Mouse (Mus musculus) forebrain, postnatal 0 days (tissue): Measurements from ENCODE around the gene Hps4. TPM values are rescaled to one million over a fixed set of nuclear protein-coding genes. Genes with fewer than 3 reads are reported as not detected.

Source experiments
- ATAC-seq: fragments of 200-750 bp; cut with Nextera tagmentation; 2 replicates; pipeline ENCODE4 v1.8.0; 2017; ENCODE audit warnings: mild to moderate bottlenecking, moderate library complexity
- DNase-seq: peaks from one replicate; pipeline ENCODE4 v3.0.0-alpha.2; 2015
- H3K27ac ChIP-seq: fragments of 300-500 bp; sonication (generic); 2 replicates; pipeline ENCODE4 v1.5.1; 2014; ENCODE audit warnings: low read depth, mild to moderate bottlenecking, antibody characterized with exemption, low read length, moderate library complexity, mixed read lengths
- H3K27me3 ChIP-seq: fragments of 300-500 bp; sonication (generic); 2 replicates; pipeline ENCODE4 v1.6.1; 2014; ENCODE audit warnings: mild to moderate bottlenecking, low read length, mixed read lengths; ENCODE audit not compliant: insufficient read depth
- H3K36me3 ChIP-seq: fragments of 300-500 bp; sonication (generic); 2 replicates; pipeline ENCODE4 v1.6.1; 2014; ENCODE audit warnings: mild to moderate bottlenecking, moderate library complexity; ENCODE audit not compliant: insufficient read depth
- H3K4me1 ChIP-seq: fragments of 300-500 bp; sonication (generic); 2 replicates; pipeline ENCODE4 v1.6.1; 2014; ENCODE audit warnings: antibody characterized with exemption; ENCODE audit not compliant: insufficient read depth
- H3K4me2 ChIP-seq: fragments of 300-500 bp; sonication (generic); 2 replicates; pipeline ENCODE4 v1.6.1; 2014; ENCODE audit warnings: low read depth, mild to moderate bottlenecking, moderate library complexity
- H3K4me3 ChIP-seq: fragments of 300-500 bp; sonication (generic); 2 replicates; pipeline ENCODE4 v1.5.1; 2014; ENCODE audit warnings: low read depth, low read length, mixed read lengths
- H3K9ac ChIP-seq: fragments of 300-500 bp; sonication (generic); 2 replicates; pipeline ENCODE4 v1.6.1; 2014; ENCODE audit warnings: mild to moderate bottlenecking
- H3K9me3 ChIP-seq: fragments of 300-500 bp; sonication (generic); 2 replicates; pipeline ENCODE4 v1.6.1; 2016; ENCODE audit warnings: low read length
- CTCF ChIP-seq: sonication (generic); IDR thresholded peaks from 2 replicates; pipeline ENCODE4 v1.5.1; 2016; ENCODE audit warnings: antibody characterized with exemption, control low read depth, low read depth
- WGBS: fragments of 180-500 bp; shearing (Covaris S2); extraction: QIAGEN DNeasy Blood & Tissue Kit; methylation state at CpG from one replicate; pipeline ENCODE4 v1.1.7; 2014; 5-methylcytosine and 5-hydroxymethylcytosine counted together
- polyA plus RNA-seq: library from polyadenylated mRNA; unstranded; fragments of >200 nt; fragmentation: Nextera tagmentation; extraction: Ambion mirVana; gene quantifications from 2 replicates; pipeline ENCODE4 v1.2.1, GENCODE M21; 2015
- total RNA-seq: library from RNA; depleted of rRNA; stranded (reverse); fragments of >200 nt; gene quantifications from 2 replicates; pipeline ENCODE4 v1.2.3, GENCODE M21; 2014

The Hps4 gene
- total and polyA plus RNA-seq, 2 experiments from 2014 or later, result 25.4 to 26.5 TPM

DNA sequence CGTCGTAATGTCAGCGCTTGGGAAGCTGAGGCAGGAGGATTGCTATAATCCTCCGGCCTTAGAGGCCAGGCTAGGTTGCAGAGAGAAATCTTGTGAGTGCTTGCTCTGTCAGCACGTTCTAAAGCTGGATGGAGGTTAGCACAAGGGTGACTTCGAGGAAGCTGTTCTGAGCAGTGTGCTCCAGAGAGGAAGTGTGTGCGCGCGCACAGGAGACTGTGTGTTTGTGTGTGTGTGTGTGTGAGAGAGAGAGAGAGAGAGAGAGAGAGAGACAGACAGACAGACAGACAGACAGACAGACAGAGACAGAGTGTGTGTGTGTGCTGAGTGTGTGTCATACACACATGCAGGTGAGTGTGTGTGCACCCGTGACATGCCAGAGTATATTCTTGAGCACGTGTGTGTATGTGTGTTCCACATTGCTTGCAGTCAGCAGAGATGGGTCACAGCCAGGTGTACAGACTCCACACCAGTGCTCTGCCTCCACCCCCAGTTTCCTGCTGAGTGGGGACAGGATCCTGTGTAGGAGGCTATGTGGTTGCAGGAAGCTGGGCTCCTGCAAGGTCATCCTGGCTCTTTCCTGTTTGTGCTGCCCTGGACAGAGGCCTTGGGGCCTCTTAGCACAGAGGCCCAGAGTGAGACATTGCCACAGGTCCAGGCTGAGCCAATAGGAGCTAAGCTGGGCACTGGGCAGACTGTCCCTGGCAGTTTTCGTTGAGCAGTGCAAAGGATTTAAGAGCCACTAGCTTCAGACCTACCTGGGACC lies 44.5 kb upstream of the Hps4 start:
- no peak overlapping the region for H3K9ac ChIP-seq
- no peaks in the 10 kb centered on the region for H3K9me3 ChIP-seq
- ATAC-seq (no peak), DNase-seq (no peak)
- H3K4me1 ChIP-seq, result no peaks in the 10 kb centered on the region
- no peak overlapping the region for H3K4me3 ChIP-seq
- no peak overlapping the region for H3K27ac ChIP-seq
- H3K27me3 ChIP-seq, result no peaks in the 10 kb centered on the region
- no peak for TF ChIP-seq CTCF
- WGBS, result 91% methylated on average over 12 of the region's 12 CpGs
- no peaks in the 10 kb centered on the region for H3K36me3 ChIP-seq
- no peak overlapping the region for H3K4me2 ChIP-seq

DNA sequence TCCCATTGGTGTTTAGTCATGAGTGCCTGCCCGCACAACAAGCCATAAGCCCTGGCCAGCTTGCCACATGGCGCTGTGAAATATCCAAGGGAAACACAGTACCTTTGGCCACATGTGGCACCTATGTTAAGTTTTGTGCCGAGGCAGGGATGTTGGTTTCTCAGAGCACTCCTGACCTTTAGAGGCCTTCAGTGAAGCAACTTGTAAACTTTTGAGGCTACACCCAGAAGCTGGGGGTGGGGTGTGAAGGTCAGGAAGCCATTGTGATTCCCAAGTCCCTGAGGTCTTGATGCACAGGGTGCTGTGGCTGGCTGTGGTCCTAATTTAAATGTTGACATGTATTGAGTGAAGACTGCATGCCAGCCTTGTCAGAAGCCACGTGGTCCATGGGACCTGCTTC lies 43.5 kb upstream of the Hps4 start:
- no peaks in the 10 kb centered on the region for H3K9me3 ChIP-seq
- no peaks in the 10 kb centered on the region for H3K36me3 ChIP-seq
- H3K9ac ChIP-seq, result no peak overlapping the region
- no peak for DNase-seq
- H3K27me3 ChIP-seq, result no peaks in the 10 kb centered on the region
- no peak for ATAC-seq
- 88% methylated on average over 4 of the region's 4 CpGs for WGBS
- H3K4me2 ChIP-seq, result no peak overlapping the region
- no peaks in the 10 kb centered on the region for H3K4me1 ChIP-seq
- no peak overlapping the region for H3K4me3 ChIP-seq
- TF ChIP-seq CTCF, result no peak
- H3K27ac ChIP-seq, result no peak overlapping the region

DNA sequence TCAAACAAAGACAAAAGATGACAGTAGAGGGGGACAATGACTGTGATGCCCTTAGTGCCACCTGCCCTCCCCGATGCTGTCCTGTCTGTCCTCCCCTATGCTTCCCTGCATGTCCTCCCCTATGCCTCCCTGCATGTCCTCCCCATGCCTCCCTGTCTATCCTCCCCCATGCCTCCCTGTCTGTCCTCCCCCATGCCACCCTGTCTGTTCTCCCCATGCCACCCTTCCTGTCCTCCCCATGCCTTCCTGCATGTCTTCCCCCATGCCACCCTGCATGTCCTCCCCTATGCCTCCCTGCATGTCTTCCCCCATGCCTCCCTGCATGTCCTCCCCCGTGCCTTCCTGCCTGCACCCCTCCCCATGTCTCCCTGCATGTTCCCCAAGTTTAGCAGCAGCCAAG lies 42.8 kb upstream of the Hps4 start:
- Histone ChIP-seq H3K9me3 (no peaks in the 10 kb centered on the region), H3K27ac (no peak overlapping the region), H3K9ac (no peak overlapping the region), H3K36me3 (no peaks in the 10 kb centered on the region), H3K4me1 (no peaks in the 10 kb centered on the region), H3K4me2 (no peak overlapping the region), H3K27me3 (no peaks in the 10 kb centered on the region), H3K4me3 (no peak overlapping the region)
- WGBS, result 82% methylated on average over 2 of the region's 2 CpGs
- no peak for ATAC-seq
- no peak for DNase-seq
- no peak for TF ChIP-seq CTCF

DNA sequence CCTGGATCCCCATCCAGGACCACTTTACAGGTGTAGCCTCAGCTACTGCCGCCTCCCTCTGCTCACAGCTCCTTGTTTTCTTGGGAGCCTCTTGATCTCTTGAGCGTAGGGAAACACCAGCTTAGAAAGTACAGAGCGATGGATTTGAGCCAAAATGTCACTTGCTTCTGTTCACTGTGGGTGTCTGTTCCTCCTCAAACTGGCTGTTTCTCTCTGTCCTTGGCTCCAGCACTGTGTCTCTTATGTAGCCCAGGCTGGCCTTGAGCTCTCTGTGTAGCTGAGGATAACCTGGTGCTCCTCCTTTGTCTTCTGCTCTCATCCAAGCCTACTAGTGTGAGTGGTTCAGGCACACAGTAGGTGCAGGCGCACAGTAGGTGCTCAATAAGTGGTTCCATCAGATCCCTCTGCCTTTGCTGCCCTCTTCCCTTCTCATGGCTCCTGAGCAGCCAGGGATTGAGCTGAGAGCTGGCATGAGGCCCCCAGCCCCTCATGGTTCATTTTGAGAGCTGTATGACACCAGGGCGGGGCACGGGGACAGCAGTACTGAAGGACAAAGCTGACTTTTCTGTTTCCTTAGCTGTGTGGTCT lies 42.1 kb upstream of the Hps4 start:
- Histone ChIP-seq H3K4me3 (no peak overlapping the region), H3K4me1 (no peaks in the 10 kb centered on the region), H3K36me3 (no peaks in the 10 kb centered on the region), H3K9ac (no peak overlapping the region), H3K27me3 (no peaks in the 10 kb centered on the region), H3K9me3 (no peaks in the 10 kb centered on the region), H3K27ac (no peak overlapping the region), H3K4me2 (no peak overlapping the region)
- DNase-seq (no peak), ATAC-seq (no peak)
- WGBS, result 86% methylated on average over 6 of the region's 6 CpGs
- TF ChIP-seq CTCF, result no peak

DNA sequence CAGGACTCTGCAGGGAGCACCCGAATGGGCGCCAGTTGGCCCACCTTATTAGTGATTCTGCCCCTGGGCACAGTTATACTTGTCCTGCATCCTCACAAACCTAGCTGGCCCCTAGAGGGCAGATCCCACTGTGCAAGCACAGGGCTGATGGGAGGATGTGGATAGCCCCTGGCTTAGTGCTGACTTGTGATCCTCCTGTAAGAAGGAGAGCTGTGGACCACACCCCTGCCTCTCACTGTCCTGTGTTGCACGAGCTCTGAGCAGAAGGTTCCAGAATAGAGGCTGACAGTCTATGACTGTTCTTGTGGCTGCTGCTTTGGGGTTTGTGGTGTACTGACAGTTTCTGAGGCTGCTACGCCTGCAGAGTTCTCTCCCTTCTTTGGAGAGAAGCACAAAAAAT lies 41.2 kb upstream of the Hps4 start:
- no peaks in the 10 kb centered on the region for H3K36me3 ChIP-seq
- H3K4me2 ChIP-seq, result no peak overlapping the region
- no peak for TF ChIP-seq CTCF
- H3K27ac ChIP-seq, result no peak overlapping the region
- 81% methylated on average over 4 of the region's 4 CpGs for WGBS
- DNase-seq (no peak), ATAC-seq (no peak)
- no peak overlapping the region for H3K4me3 ChIP-seq
- H3K4me1 ChIP-seq, result no peaks in the 10 kb centered on the region
- no peak overlapping the region for H3K9ac ChIP-seq
- H3K27me3 ChIP-seq, result no peaks in the 10 kb centered on the region
- H3K9me3 ChIP-seq, result no peaks in the 10 kb centered on the region

DNA sequence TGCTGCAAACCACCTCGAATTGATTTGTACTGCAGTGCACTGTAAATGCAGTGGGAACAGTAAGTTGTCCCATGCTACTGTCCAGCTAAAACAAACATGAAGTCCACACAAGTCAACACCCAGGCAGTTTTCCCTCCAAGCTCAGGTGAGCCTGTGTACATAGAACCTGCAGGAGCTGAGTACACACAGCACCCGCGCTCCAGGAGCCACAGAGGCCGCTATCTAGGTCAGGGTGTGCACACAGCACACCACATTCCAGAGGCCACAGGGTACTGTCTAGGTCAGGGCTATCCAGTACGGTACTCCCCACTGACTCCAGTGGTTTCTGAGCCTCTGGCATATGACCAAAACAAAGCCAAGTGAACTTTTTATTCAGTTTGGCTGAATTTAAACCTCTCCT lies 40.6 kb upstream of the Hps4 start:
- 88% methylated on average over 5 of the region's 5 CpGs for WGBS
- Histone ChIP-seq H3K4me2 (no peak overlapping the region), H3K27me3 (no peaks in the 10 kb centered on the region), H3K4me1 (no peaks in the 10 kb centered on the region), H3K9ac (no peak overlapping the region), H3K36me3 (no peaks in the 10 kb centered on the region), H3K9me3 (no peaks in the 10 kb centered on the region), H3K27ac (no peak overlapping the region), H3K4me3 (no peak overlapping the region)
- ATAC-seq (no peak), DNase-seq (no peak)
- TF ChIP-seq CTCF, result no peak

DNA sequence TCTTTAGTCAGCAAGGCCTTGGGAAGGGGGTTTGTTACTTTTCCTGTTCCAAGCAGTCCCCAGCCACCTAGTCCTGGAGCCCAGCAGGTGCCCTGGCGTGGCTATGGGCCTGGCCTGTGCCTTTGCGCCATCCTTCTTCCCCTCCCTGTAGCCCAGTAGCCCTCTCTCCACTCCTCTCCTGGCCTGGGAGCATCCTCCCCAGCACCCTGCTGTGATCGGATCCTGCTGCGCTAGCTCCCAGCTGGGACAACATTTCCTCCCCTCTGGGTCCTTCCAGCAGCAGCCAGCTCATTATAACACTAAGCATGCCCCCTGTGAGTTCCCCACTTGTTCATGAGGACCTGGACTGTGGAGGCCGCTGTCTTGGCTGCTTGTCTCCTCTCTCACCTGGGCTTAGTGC lies 37.0 kb upstream of the Hps4 start:
- TF ChIP-seq CTCF, result no peak
- Histone ChIP-seq H3K27me3 (no peaks in the 10 kb centered on the region), H3K4me1 (no peaks in the 10 kb centered on the region), H3K9me3 (no peaks in the 10 kb centered on the region), H3K4me3 (no peak overlapping the region), H3K4me2 (no peak overlapping the region), H3K27ac (no peak overlapping the region), H3K36me3 (peaks cover 25% of the 10 kb centered on the region), H3K9ac (no peak overlapping the region)
- DNase-seq (no peak), ATAC-seq (no peak)
- WGBS, result 60% methylated on average over 5 of the region's 5 CpGs
